Mouse (Mus musculus) kidney, embryonic 15.5 days (tissue): ENCODE data around the gene Nubp1. TPM values are rescaled to one million over a fixed set of nuclear protein-coding genes. Genes with fewer than 3 reads are reported as not detected.
A peak's percentile ranks its signal among the peaks of the same experiment; 100 is the strongest.

Experiments
- ATAC-seq: fragments of 200-750 bp; cut with Nextera tagmentation; replicated peaks from 2 replicates; pipeline ENCODE4 v1.8.0; 2017; ENCODE audit warnings: moderate TSS enrichment; ENCODE audit not compliant: low FRiP score
- H3K27ac ChIP-seq: fragments of 300-500 bp; sonication (generic); 2 replicates; pipeline ENCODE4 v1.5.1; 2015; ENCODE audit warnings: mild to moderate bottlenecking, inconsistent platforms
- H3K27me3 ChIP-seq: fragments of 300-500 bp; sonication (generic); 2 replicates; pipeline ENCODE4 v1.6.1; 2015; ENCODE audit warnings: inconsistent platforms
- H3K36me3 ChIP-seq: fragments of 300-500 bp; sonication (generic); 2 replicates; pipeline ENCODE4 v1.6.1; 2015; ENCODE audit warnings: inconsistent platforms
- H3K4me1 ChIP-seq: fragments of 300-500 bp; sonication (generic); 2 replicates; pipeline ENCODE4 v1.6.1; 2015; ENCODE audit warnings: inconsistent platforms
- H3K4me2 ChIP-seq: fragments of 300-500 bp; sonication (generic); 2 replicates; pipeline ENCODE4 v1.6.1; 2015; ENCODE audit warnings: moderate library complexity, mild to moderate bottlenecking, inconsistent platforms
- H3K4me3 ChIP-seq: fragments of 300-500 bp; sonication (generic); replicated peaks from 2 replicates; pipeline ENCODE4 v1.5.1; 2015; ENCODE audit warnings: mild to moderate bottlenecking, inconsistent platforms
- H3K9ac ChIP-seq: fragments of 300-500 bp; sonication (generic); 2 replicates; pipeline ENCODE4 v1.6.1; 2015; ENCODE audit warnings: mild to moderate bottlenecking, inconsistent platforms
- H3K9me3 ChIP-seq: fragments of 300-500 bp; sonication (generic); replicated peaks from 2 replicates; pipeline ENCODE4 v1.6.1; 2016; ENCODE audit warnings: inconsistent platforms
- WGBS: fragments of 180-500 bp; shearing (Covaris S2); methylation state at CpG from one replicate; pipeline ENCODE4 v1.1.7; 2015; ENCODE audit warnings: mixed read lengths; 5-methylcytosine and 5-hydroxymethylcytosine counted together
- polyA plus RNA-seq: library from polyadenylated mRNA; unstranded; fragments of >200 nt; fragmentation: Nextera tagmentation; extraction: Ambion mirVana; gene quantifications from 2 replicates; pipeline ENCODE4 v1.2.1, GENCODE M21; 2015

The Nubp1 gene
- polyA plus RNA-seq, 1 experiment from 2014 or later, result 70.7 TPM

- Histone ChIP-seq H3K4me1 (0 out of 2 replicates have a peak, but pooled peaks cover 3% of the 10 kb centered on the region), H3K36me3 (peaks cover 7% of the 10 kb centered on the region), H3K27ac (no peak overlapping the region), H3K9ac (no peak overlapping the region), H3K9me3 (no peaks in the 10 kb centered on the region), H3K4me3 (no peak overlapping the region), H3K4me2 (no peak overlapping the region), H3K27me3 (no peaks in the 10 kb centered on the region)
- WGBS, result 73% methylated on average over 1 of the region's 1 CpGs
- ATAC-seq, result no peak
Observed at GRCm38 (mm10) chr16:10431911-10432310, 20.2 kb downstream of the Nubp1 start.

GRCm38 (mm10) chr16:10432387-10432786 lies 20.6 kb downstream of the Nubp1 start:
- H3K9me3 ChIP-seq, result no peaks in the 10 kb centered on the region
- H3K36me3 ChIP-seq, result peaks cover 2% of the 10 kb centered on the region; the same call in 1 of the 2 replicates
- no peak overlapping the region for H3K27ac ChIP-seq
- no peak for ATAC-seq
- H3K4me3 ChIP-seq, result no peak overlapping the region
- no peak overlapping the region for H3K4me2 ChIP-seq
- no peak overlapping the region for H3K9ac ChIP-seq
- WGBS, result 88% methylated on average over 4 of the region's 4 CpGs
- H3K27me3 ChIP-seq, result no peaks in the 10 kb centered on the region
- 0 out of 2 replicates have a peak, but pooled peaks cover 3% of the 10 kb centered on the region for H3K4me1 ChIP-seq

- 85% methylated on average over 5 of the region's 5 CpGs for WGBS
- Histone ChIP-seq H3K4me1 (0 out of 2 replicates have a peak, but pooled peaks cover 3% of the 10 kb centered on the region), H3K36me3 (no peaks in the 10 kb centered on the region), H3K4me2 (no peak overlapping the region), H3K4me3 (no peak overlapping the region), H3K27ac (no peak overlapping the region), H3K9me3 (no peaks in the 10 kb centered on the region), H3K27me3 (no peaks in the 10 kb centered on the region), H3K9ac (no peak overlapping the region)
- ATAC-seq, result no peak
Observed at GRCm38 (mm10) chr16:10433344-10433743, 21.6 kb downstream of the Nubp1 start.

GRCm38 (mm10) chr16:10436166-10436565 lies 24.4 kb downstream of the Nubp1 start:
- no peak overlapping the region for H3K4me2 ChIP-seq
- no peaks in the 10 kb centered on the region for H3K9me3 ChIP-seq
- H3K27ac ChIP-seq, result no peak overlapping the region
- H3K9ac ChIP-seq, result no peak overlapping the region
- H3K36me3 ChIP-seq, result no peaks in the 10 kb centered on the region
- H3K27me3 ChIP-seq, result no peaks in the 10 kb centered on the region
- H3K4me3 ChIP-seq, result no peak overlapping the region
- H3K4me1 ChIP-seq, result 0 out of 2 replicates have a peak, but pooled peaks cover 3% of the 10 kb centered on the region
- WGBS, result 73% methylated on average over 6 of the region's 6 CpGs
- ATAC-seq, result peak; percentile 60; the same call in 1 of the 2 replicates

GRCm38 (mm10) chr16:10438055-10438454 lies 26.3 kb downstream of the Nubp1 start:
- Histone ChIP-seq H3K9ac (no peak overlapping the region), H3K4me1 (0 out of 2 replicates have a peak, but pooled peaks cover 3% of the 10 kb centered on the region), H3K9me3 (no peaks in the 10 kb centered on the region), H3K27me3 (no peaks in the 10 kb centered on the region), H3K27ac (no peak overlapping the region), H3K36me3 (no peaks in the 10 kb centered on the region), H3K4me3 (no peak overlapping the region), H3K4me2 (no peak overlapping the region)
- 85% methylated on average over 5 of the region's 5 CpGs for WGBS
- no peak for ATAC-seq

GRCm38 (mm10) chr16:10441328-10441727 lies 29.6 kb downstream of the Nubp1 start:
- no peak for ATAC-seq
- no peaks in the 10 kb centered on the region for H3K9me3 ChIP-seq
- peaks cover 7% of the 10 kb centered on the region for H3K4me1 ChIP-seq
- no peaks in the 10 kb centered on the region for H3K27me3 ChIP-seq
- H3K27ac ChIP-seq, result no peak overlapping the region
- H3K4me3 ChIP-seq, result no peak overlapping the region
- no peak overlapping the region for H3K9ac ChIP-seq
- H3K36me3 ChIP-seq, result no peaks in the 10 kb centered on the region
- no peak overlapping the region for H3K4me2 ChIP-seq
- 77% methylated on average over 6 of the region's 6 CpGs for WGBS

GRCm38 (mm10) chr16:10441761-10442160 lies 30.0 kb downstream of the Nubp1 start:
- peaks cover 11% of the 10 kb centered on the region for H3K4me1 ChIP-seq
- no peak overlapping the region for H3K4me3 ChIP-seq

GRCm38 (mm10) chr16:10443723-10444122 lies 32.0 kb downstream of the Nubp1 start:
- ATAC-seq, result no peak
- Histone ChIP-seq H3K4me1 (peaks cover 23% of the 10 kb centered on the region), H3K9me3 (no peaks in the 10 kb centered on the region), H3K36me3 (no peaks in the 10 kb centered on the region), H3K27me3 (no peaks in the 10 kb centered on the region), H3K4me3 (no peak overlapping the region), H3K27ac (no peak overlapping the region), H3K9ac (no peak overlapping the region), H3K4me2 (no peak overlapping the region)

More at GRCm38 (mm10) chr16:10441761-10442160, 30.0 kb downstream of the Nubp1 start:
- Histone ChIP-seq H3K4me2 (no peak overlapping the region), H3K36me3 (no peaks in the 10 kb centered on the region), H3K9me3 (no peaks in the 10 kb centered on the region), H3K27me3 (no peaks in the 10 kb centered on the region), H3K27ac (no peak overlapping the region), H3K9ac (no peak overlapping the region)
- no peak for ATAC-seq
- 84% methylated on average over 4 of the region's 4 CpGs for WGBS

GRCm38 (mm10) chr16:10446573-10447263 lies 35.0 kb downstream of the Nubp1 start:
- H3K27me3 ChIP-seq, result no peaks in the 10 kb centered on the region
- H3K27ac ChIP-seq, result peak overlapping the region; percentile 69
- peak overlapping the region; percentile 51 for H3K4me3 ChIP-seq
- H3K9ac ChIP-seq, result peak overlapping the region; percentile 41
- H3K4me1 ChIP-seq, result peaks cover 23% of the 10 kb centered on the region
- no peaks in the 10 kb centered on the region for H3K36me3 ChIP-seq
- WGBS, result 12% methylated on average over 13 of the region's 13 CpGs
- peak; percentile 22 for ATAC-seq
- no peaks in the 10 kb centered on the region for H3K9me3 ChIP-seq
- peak overlapping the region; percentile 76 for H3K4me2 ChIP-seq

- peaks cover 23% of the 10 kb centered on the region for H3K4me1 ChIP-seq
- peak within 1 kb of the TSS; percentile 69 for H3K27ac ChIP-seq
Observed at GRCm38 (mm10) chr16:10447264-10447594, 35.5 kb downstream of the Nubp1 start, which contains the start of gene Tvp23a. Gene Tvp23a (minus strand): TSS chr16:10447362.

GRCm38 (mm10) chr16:10447781-10448180 lies 36.0 kb downstream of the Nubp1 start:
- ATAC-seq, result peak; percentile 34; the same call in 1 of the 2 replicates
- peak overlapping the region; percentile 51 for H3K4me3 ChIP-seq
- 50% methylated on average over 2 of the region's 2 CpGs for WGBS
- H3K4me1 ChIP-seq, result peaks cover 23% of the 10 kb centered on the region
- no peak overlapping the region for H3K9ac ChIP-seq
- H3K27me3 ChIP-seq, result no peaks in the 10 kb centered on the region
- H3K27ac ChIP-seq, result no peak overlapping the region
- peak overlapping the region; percentile 76 for H3K4me2 ChIP-seq
- H3K9me3 ChIP-seq, result no peaks in the 10 kb centered on the region
- H3K36me3 ChIP-seq, result no peaks in the 10 kb centered on the region

More at GRCm38 (mm10) chr16:10447264-10447594, 35.5 kb downstream of the Nubp1 start, which contains the start of gene Tvp23a:
- H3K4me3 ChIP-seq, result peak within 1 kb of the TSS; percentile 51
- peak; percentile 96 for ATAC-seq
- WGBS, result 3% methylated on average over 12 of the region's 12 CpGs
- peak within 1 kb of the TSS; percentile 41 for H3K9ac ChIP-seq
- H3K4me2 ChIP-seq, result peak within 1 kb of the TSS; percentile 76
- H3K9me3 ChIP-seq, result no peaks in the 10 kb centered on the region
- no peaks in the 10 kb centered on the region for H3K27me3 ChIP-seq
- no peaks in the 10 kb centered on the region for H3K36me3 ChIP-seq

GRCm38 (mm10) chr16:10448931-10449330 lies 37.2 kb downstream of the Nubp1 start:
- H3K9ac ChIP-seq, result no peak overlapping the region
- 82% methylated on average over 9 of the region's 9 CpGs for WGBS
- no peak overlapping the region for H3K27ac ChIP-seq
- no peak overlapping the region for H3K4me3 ChIP-seq
- no peaks in the 10 kb centered on the region for H3K36me3 ChIP-seq
- peaks cover 25% of the 10 kb centered on the region for H3K4me1 ChIP-seq
- no peaks in the 10 kb centered on the region for H3K9me3 ChIP-seq
- H3K4me2 ChIP-seq, result no peak overlapping the region
- no peak for ATAC-seq
- H3K27me3 ChIP-seq, result no peaks in the 10 kb centered on the region
